Mouse (Mus musculus): ENCODE measurements around the gene Trim67. TPM values are rescaled to one million over a fixed set of nuclear protein-coding genes. Genes with fewer than 3 reads are reported as not detected.

The Trim67 gene
- polyA plus RNA-seq, 1 experiment from 2014 or later, result 0.05 TPM

- Histone ChIP-seq H3K4me3 (ENCODE audit: low read length) (no peak overlapping the region), H3K4me2 (replicated peaks; ENCODE audit: low read depth, low read length) (no peak overlapping the region), H3K27me3 (ENCODE audit: insufficient read depth, low read length) (no peaks in the 10 kb centered on the region), H3K27ac (ENCODE audit: low read length) (no peak overlapping the region), H3K36me3 (ENCODE audit: insufficient read depth, low read length) (peaks cover 88% of the 10 kb centered on the region), H3K9me3 (ENCODE audit: low read length) (no peaks in the 10 kb centered on the region), H3K9ac (replicated peaks; ENCODE audit: low read length) (no peak overlapping the region), H3K4me1 (ENCODE audit: insufficient read depth, low read length) (no peaks in the 10 kb centered on the region)
- ATAC-seq (ENCODE audit: low FRiP score, low TSS enrichment), result no peak
- WGBS, result 80% methylated on average over 10 of the region's 10 CpGs
Measured at GRCm38 (mm10) chr8:124878946-124879526, 86.1 kb downstream of the Trim67 start.

Other genes with a start within 250 kb of the Trim67 start
- 1.5 and 2.2 TPM in 2 replicates for gene Agt, start 223.4 kb upstream of the Trim67 start, polyA plus RNA-seq (2015; fragmentation: Nextera tagmentation; extraction: Ambion mirVana)
- not detected in 2 replicates for gene Capn9, start 217.0 kb upstream of the Trim67 start, polyA plus RNA-seq (2015; fragmentation: Nextera tagmentation; extraction: Ambion mirVana)
- 28.0 and 31.7 TPM in 2 replicates for gene 2310022B05Rik, start 129.7 kb upstream of the Trim67 start, polyA plus RNA-seq (2015; fragmentation: Nextera tagmentation; extraction: Ambion mirVana)
- gene Ttc13, start 71.1 kb upstream of the Trim67 start, polyA plus RNA-seq (2015; fragmentation: Nextera tagmentation; extraction: Ambion mirVana), result 43.5 and 49.9 TPM in 2 replicates
- gene Arv1, start 71.0 kb upstream of the Trim67 start, polyA plus RNA-seq (2015; fragmentation: Nextera tagmentation; extraction: Ambion mirVana), result 23.8 and 27.2 TPM in 2 replicates
- gene Fam89a, start 41.3 kb upstream of the Trim67 start, polyA plus RNA-seq (2015; fragmentation: Nextera tagmentation; extraction: Ambion mirVana), result 3.4 and 4.0 TPM in 2 replicates
- 120 and 122 TPM in 2 replicates for gene Gnpat, start 69.9 kb downstream of the Trim67 start, polyA plus RNA-seq (2015; fragmentation: Nextera tagmentation; extraction: Ambion mirVana)
- gene 2810004N23Rik, start 70.0 kb downstream of the Trim67 start, polyA plus RNA-seq (2015; fragmentation: Nextera tagmentation; extraction: Ambion mirVana), result 47.6 and 50.1 TPM in 2 replicates
- gene Exoc8, start 104.6 kb downstream of the Trim67 start, polyA plus RNA-seq (2015; fragmentation: Nextera tagmentation; extraction: Ambion mirVana), result 7.8 and 8.1 TPM in 2 replicates
- 9.1 and 9.8 TPM in 2 replicates for gene Sprtn, start 104.8 kb downstream of the Trim67 start, polyA plus RNA-seq (2015; fragmentation: Nextera tagmentation; extraction: Ambion mirVana)
- 9.0 and 10.3 TPM in 2 replicates for gene Egln1, start 156.2 kb downstream of the Trim67 start, polyA plus RNA-seq (2015; fragmentation: Nextera tagmentation; extraction: Ambion mirVana)
- 123 and 129 TPM in 2 replicates for gene Tsnax, start 219.9 kb downstream of the Trim67 start, polyA plus RNA-seq (2015; fragmentation: Nextera tagmentation; extraction: Ambion mirVana)

Measured in kidney, embryonic 16.5 days (tissue).